Mouse (Mus musculus) retina, postnatal 1 day (tissue): ENCODE results near the gene Trpd52l3.

Experiments
- DNase-seq: peaks from one replicate; pipeline ENCODE4 v3.0.0-alpha.2; 2012

Trpd52l3 gene

DNA sequence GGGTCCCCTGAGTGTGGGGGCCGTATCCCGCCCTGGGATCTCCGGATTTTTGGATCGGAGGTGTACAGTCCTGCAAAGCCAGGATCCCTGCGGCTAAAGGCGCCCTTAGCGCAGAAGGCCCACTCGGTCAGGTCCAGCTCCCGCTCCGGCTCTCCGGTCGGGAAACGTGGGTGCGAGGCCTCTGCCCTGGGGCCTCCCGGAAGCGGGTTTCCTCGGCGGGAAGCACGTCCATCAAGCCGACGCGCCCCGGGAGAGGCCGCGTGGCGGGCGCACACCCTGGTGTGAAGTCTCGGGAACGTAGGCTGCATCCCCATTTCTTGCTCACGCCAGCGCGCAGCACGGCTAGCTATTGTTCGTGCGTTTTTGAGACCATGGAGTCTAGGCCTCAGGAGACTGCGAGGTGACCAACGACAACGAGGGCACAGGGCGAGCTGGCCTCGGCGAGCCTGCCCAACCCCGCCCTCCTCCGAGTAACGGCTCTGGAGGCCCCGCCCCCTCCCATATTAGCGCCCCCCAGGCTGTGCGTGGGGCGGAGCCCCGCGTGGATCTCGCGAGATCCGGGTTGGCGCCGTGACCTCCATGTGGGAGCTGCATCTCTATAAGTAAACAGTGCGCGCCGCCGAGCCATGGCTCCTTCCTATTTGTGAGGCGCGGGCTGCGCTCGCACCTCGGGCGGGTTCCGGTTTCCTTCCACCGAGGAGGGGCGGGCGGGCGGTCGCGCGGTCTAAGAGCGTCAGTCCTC, 26.5 kb downstream of the Trpd52l3 start, which contains the start of gene Uhrf2:
TSS of gene Uhrf2 (plus strand) at position 620 of the 742 bp plus-strand sequence.
- DNase-seq = peak; percentile 98

DNA sequence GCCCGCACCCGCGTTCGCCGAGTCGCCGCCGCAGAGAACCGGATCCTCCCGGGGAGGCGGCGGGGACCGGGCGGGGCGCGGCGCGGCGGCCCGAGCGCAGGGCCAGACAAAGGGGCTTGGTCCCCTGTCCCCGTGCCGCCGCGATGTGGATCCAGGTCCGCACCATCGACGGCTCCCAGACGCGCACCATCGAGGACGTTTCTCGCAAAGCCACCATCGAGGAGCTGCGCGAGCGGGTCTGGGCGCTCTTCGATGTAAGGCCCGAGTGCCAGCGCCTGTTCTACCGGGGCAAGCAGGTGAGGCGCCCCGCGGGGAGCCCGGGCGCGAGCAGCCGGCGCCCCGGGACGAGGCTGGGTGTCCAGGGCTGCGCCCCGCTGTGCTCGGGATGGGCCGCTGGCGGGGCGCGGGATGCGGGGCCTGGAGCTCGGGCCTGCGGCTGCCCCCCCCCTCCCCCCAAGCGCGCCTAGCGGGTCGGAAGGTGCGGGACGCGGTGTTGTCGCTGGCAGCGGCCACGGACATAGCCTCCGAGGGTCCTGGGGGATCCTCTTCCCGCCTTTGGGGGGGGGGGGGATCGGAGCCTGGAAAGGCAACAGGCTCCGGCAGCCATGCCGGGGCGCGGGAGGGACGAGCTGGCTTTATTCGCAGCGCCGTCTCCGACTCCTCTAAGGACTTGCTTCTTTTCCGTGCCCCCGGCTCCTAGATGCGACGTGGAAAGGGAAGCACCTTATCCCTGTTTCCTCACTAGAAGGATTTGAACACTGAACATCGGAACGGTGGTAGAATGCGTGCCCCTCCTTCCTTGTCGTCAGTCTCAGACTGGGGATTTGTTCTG, 27.3 kb downstream of the Trpd52l3 start:
- DNase-seq = no peak

DNA sequence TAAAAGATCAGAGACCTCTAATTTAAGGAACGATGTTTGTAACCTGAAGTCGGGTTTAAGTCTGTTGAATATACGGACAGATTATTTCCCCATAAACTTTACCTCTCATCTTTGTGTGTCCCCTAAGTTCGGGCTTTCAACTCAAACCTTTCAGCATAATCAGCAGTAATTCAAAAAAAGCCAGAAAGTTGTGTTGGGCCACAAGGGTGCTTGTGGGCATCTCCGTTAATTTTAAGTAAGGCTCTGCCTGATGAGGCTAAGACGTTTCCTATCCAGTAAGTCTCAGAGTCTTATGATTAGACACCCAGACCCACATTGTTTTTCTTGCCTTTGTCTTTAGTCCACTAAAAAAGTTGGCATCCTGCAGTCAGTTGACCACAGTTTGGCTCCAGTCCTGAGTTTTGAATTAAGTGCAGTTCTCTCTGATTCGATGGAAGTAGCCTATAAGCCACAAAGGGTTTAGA, 27.9 kb downstream of the Trpd52l3 start:
- no peak for DNase-seq

DNA sequence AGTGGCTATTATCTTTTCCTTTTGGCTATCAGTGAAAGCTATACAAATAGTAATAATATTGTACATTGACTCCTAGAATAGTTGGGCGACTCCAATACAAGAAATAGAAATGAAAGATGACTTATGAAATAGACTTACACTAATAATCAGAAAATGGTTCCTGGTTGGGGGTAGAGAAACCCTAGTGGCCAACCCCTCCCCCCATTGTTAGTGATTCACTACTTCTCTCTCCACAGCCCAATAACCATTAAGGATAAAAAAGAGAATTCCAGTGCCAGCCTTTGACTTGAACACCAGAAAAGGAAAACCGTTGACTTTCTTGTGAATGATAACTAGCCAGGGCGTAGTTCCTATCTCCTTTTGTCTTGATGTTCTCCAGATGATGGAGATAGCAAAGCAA, 28.6 kb downstream of the Trpd52l3 start:
- DNase-seq = no peak

DNA sequence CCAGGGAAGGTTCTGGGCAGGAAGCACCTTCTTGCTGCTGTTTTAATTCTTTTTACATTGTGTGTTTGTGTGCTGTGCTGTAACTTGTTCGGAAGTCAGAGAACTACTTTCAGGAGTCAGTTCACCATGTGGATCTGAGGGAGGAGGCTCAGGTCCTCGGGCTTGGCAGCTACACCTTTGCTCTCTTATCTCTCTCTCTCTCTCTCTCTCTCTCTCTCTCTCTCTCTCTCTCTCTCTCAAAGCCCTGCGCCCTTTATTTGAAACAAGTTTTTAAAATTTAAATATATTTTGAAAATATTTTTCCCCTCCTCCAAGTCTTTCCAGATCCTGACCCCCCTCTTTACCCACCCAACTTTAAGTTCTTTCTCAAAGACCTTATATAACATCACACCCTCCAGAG, 31.8 kb downstream of the Trpd52l3 start:
- no peak for DNase-seq

DNA sequence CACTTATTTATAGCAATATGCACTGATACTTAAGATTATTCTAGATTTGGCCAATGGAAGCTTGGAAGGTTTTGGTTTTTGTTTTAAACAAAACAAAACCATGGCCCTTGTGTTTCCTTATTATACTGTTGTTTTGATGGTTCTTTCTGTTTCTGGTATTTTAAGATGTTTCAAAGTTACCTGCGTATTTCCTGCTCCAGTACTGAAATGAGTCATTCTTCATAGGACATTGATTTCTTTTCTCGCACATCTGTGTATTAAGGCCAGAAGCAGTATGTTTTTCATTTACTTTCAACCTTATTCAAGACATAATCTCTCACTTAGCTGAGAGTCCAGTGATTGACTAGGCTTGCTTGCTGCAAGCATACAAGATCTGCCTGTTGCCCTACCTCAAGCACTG, 40.1 kb downstream of the Trpd52l3 start:
- no peak for DNase-seq

DNA sequence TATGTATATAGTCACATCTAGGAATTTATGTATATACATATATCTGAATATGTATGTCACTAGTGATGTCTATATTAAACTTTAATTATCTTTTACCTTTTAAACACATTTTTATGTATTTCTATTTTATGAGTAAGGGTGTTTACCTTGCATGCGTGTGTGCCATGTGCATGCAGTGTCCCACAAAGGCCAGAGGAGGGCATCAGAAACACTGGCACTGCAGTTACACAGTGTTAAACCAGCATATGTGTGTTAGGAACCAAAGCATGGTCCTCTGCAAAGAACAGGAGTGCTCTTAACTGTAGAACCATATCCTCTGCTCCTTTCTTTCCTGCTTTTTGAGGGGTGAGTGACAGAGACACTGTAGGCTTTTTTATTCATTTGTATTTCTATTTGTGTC, 41.0 kb downstream of the Trpd52l3 start:
- DNase-seq = no peak

DNA sequence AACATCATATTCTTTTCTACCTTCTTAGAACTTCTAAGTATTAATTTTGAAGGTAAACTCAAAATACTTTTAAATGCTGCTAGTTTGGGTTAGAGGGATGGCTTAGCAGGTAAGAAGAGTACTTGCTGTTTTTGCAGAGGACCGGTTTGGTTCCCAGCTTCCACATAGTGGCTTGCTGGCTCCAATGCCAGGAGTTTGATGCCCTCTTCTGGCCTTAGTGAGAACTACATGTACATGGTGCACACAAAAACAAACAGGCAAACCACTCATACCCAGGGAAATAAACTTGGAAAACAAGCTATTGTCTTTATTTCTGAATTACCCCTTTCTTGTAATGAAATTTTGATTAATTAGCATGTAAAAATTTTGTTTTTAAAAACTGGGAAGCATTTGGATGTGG, 42.3 kb downstream of the Trpd52l3 start:
- DNase-seq = peak; percentile 24

DNA sequence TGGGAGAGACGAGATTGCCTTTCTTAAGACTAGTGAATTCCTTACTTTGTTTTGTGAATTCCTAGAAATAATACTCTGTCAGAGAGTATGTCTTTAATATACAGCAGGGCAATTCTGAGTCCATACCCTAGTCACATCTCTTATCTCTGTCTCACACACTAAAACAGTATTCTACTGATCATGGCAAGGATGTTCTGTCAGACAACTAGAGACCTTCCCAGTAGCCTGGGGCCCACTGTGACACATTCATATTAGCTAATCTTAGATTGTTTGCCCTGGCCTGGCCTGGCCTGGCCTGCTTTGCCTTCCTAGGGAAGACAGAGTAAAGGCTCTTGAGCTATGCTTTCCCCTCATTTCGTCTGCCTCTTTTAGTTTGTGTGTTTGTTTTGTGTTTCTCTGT, 47.0 kb downstream of the Trpd52l3 start:
- no peak for DNase-seq

DNA sequence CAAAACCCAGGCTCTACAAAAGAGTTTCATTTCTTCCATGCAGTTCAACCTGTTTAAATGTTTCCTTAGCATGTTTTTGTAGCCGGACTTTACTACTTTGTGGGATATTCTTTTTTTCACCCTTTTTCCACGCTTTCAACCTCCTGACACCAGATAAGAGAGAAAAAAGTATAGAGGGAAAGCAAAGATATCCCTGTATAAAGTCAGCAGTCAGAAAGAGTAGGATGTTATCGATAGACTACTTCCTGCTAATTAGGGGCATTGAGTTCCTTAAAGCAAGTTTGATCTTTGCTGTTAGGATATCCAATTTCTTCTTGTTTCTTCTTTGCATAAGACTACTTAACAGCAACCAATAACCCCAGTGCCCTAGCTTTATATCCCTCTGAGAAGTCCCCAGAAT, 47.9 kb downstream of the Trpd52l3 start:
- no peak for DNase-seq

DNA sequence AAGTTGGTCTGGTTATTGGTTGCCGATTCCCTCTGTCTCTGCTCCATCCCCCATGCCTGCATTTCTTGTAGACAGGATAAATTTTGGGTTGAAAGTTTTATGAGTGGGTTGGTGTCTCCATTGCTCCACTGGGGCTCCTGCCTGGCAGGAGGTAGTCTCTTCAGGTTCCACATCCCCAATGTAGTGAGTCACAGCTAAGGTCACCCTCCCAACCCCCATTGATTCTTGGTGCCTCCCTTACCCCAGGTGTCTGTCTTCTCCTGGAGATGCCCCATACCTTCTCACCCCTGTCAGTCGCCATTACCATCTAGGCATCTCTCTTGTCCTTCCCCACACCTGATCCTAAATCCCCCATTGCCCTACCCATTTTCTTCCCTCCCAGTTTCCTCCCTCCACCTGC, 50.6 kb downstream of the Trpd52l3 start:
- no peak for DNase-seq
